Mouse (Mus musculus) CH12.LX (cell line): Measurements from ENCODE around the gene Atxn7l3.

Experiments
- CHD2 ChIP-seq: IDR thresholded peaks from 2 replicates; pipeline ENCODE4 v1.6.1; 2011; ENCODE audit warnings: low read length, improper control_type of control experiment
- CTCF ChIP-seq, 2 experiments: IDR thresholded peaks in 1 of 2; conservative IDR thresholded peaks in 1 of 2; 2 replicates each; pipeline ENCODE4 v1.5.1; 2011 to 2012; ENCODE audit warnings: low read depth in 2 of 2, low read length in 2 of 2, improper control_type of control experiment in 1 of 2, inconsistent platforms in 1 of 2, mild to moderate bottlenecking in 1 of 2, moderate library complexity in 1 of 2
- EP300 ChIP-seq: IDR thresholded peaks from 2 replicates; pipeline ENCODE4 v1.6.1; 2011; ENCODE audit warnings: low read length, improper control_type of control experiment
- JUND ChIP-seq: conservative IDR thresholded peaks from 2 replicates; pipeline ENCODE4 v1.6.1; 2011; ENCODE audit warnings: low read depth, low read length, improper control_type of control experiment
- MEF2A ChIP-seq: IDR thresholded peaks from 2 replicates; pipeline ENCODE4 v1.6.1; 2014; ENCODE audit warnings: low read depth, mild to moderate bottlenecking, inconsistent platforms, low read length, improper control_type of control experiment, borderline replicate concordance
- MXI1 ChIP-seq: IDR thresholded peaks from 2 replicates; pipeline ENCODE4 v1.6.1; 2011; ENCODE audit warnings: mild to moderate bottlenecking, low read depth, low read length, improper control_type of control experiment
- POLR2AphosphoS2 ChIP-seq: IDR thresholded peaks from 2 replicates; pipeline ENCODE4 v1.6.1; 2011; ENCODE audit warnings: low read depth, low read length, improper control_type of control experiment
- SIN3A ChIP-seq: IDR thresholded peaks from 2 replicates; pipeline ENCODE4 v1.6.1; 2012; ENCODE audit warnings: low read length, improper control_type of control experiment, inconsistent platforms
- UBTF ChIP-seq: IDR thresholded peaks from 2 replicates; pipeline ENCODE4 v1.6.1; 2012; ENCODE audit warnings: low read depth, mild to moderate bottlenecking, inconsistent platforms, low read length, improper control_type of control experiment, moderate library complexity
- USF1 ChIP-seq: IDR thresholded peaks from 2 replicates; pipeline ENCODE4 v1.6.1; 2014; ENCODE audit warnings: low read depth, mild to moderate bottlenecking, inconsistent platforms, low read length, improper control_type of control experiment
- USF2 ChIP-seq: conservative IDR thresholded peaks from 2 replicates; pipeline ENCODE4 v1.6.1; 2011; ENCODE audit warnings: low read depth, low read length, improper control_type of control experiment

- TF ChIP-seq CTCF (conservative IDR thresholded peaks at IDR 0.05 in 1 of 2, IDR thresholded peaks at IDR 0.05 in 1 of 2; ENCODE audit: low read depth in 2 of 2, low read length in 2 of 2) (no peak), USF1 (no peak), JUND (no peak), MXI1 (no peak), USF2 (no peak), UBTF (no peak), EP300 (no peak), SIN3A (no peak), POLR2AphosphoS2 (no peak), CHD2 (no peak), MEF2A (no peak)
Measured at GRCm38 (mm10) chr11:102341101-102341500, 44.7 kb upstream of the Atxn7l3 start.
